Mouse (Mus musculus) MEL (cell line): ENCODE measurements at regions not wholly inside any gene's neighbourhood (a gene's known extent, or its start where the extent isn't known, plus 50 kb on each side); places are given as distances from the start of the nearest gene placed in this dataset.

Source experiments
- BHLHE40 ChIP-seq: IDR thresholded peaks from 2 replicates; pipeline ENCODE4 v1.6.1; 2012; ENCODE audit warnings: low read depth, mild to moderate bottlenecking, inconsistent platforms, low read length, improper control_type of control experiment, borderline replicate concordance
- CTCF ChIP-seq, 3 experiments: IDR thresholded peaks in 2 of 3; conservative IDR thresholded peaks in 1 of 3; 2 replicates each; pipeline ENCODE4 v1.5.1; 2011 to 2012; ENCODE audit warnings: low read length in 3 of 3, low read depth in 2 of 3, mild to moderate bottlenecking in 2 of 3, improper control_type of control experiment in 1 of 3, inconsistent platforms in 1 of 3, mixed read lengths in 1 of 3, moderate library complexity in 1 of 3; ENCODE audit not compliant: control insufficient read depth in 1 of 3, insufficient read depth in 1 of 3, poor library complexity in 1 of 3, severe bottlenecking in 1 of 3
- E2F4 ChIP-seq: IDR thresholded peaks from 2 replicates; pipeline ENCODE4 v1.6.1; 2011; ENCODE audit warnings: low read depth, low read length, improper control_type of control experiment, borderline replicate concordance
- ELF1 ChIP-seq: IDR thresholded peaks from 2 replicates; pipeline ENCODE4 v1.6.1; 2014; ENCODE audit warnings: low read depth, mild to moderate bottlenecking, inconsistent platforms, low read length, improper control_type of control experiment, moderate library complexity
- HCFC1 ChIP-seq: IDR thresholded peaks from 2 replicates; pipeline ENCODE4 v1.6.1; 2012; ENCODE audit warnings: low read depth, mild to moderate bottlenecking, inconsistent platforms, low read length, improper control_type of control experiment, moderate library complexity
- MEF2A ChIP-seq: IDR thresholded peaks from 2 replicates; pipeline ENCODE4 v1.6.1; 2014; ENCODE audit warnings: low read depth, mild to moderate bottlenecking, inconsistent platforms, low read length, improper control_type of control experiment; ENCODE audit not compliant: poor library complexity, insufficient replicate concordance, severe bottlenecking; ENCODE audit errors: extremely low read depth
- SIN3A ChIP-seq: IDR thresholded peaks from 2 replicates; pipeline ENCODE4 v1.6.1; 2012; ENCODE audit warnings: low read length, improper control_type of control experiment, inconsistent platforms
- TBP ChIP-seq: IDR thresholded peaks from 2 replicates; pipeline ENCODE4 v1.8.0; 2011; ENCODE audit warnings: low read depth, low read length, improper control_type of control experiment
- USF1 ChIP-seq: IDR thresholded peaks from 2 replicates; pipeline ENCODE4 v1.6.1; 2014; ENCODE audit warnings: low read depth, mild to moderate bottlenecking, inconsistent platforms, low read length, improper control_type of control experiment, moderate library complexity

DNA sequence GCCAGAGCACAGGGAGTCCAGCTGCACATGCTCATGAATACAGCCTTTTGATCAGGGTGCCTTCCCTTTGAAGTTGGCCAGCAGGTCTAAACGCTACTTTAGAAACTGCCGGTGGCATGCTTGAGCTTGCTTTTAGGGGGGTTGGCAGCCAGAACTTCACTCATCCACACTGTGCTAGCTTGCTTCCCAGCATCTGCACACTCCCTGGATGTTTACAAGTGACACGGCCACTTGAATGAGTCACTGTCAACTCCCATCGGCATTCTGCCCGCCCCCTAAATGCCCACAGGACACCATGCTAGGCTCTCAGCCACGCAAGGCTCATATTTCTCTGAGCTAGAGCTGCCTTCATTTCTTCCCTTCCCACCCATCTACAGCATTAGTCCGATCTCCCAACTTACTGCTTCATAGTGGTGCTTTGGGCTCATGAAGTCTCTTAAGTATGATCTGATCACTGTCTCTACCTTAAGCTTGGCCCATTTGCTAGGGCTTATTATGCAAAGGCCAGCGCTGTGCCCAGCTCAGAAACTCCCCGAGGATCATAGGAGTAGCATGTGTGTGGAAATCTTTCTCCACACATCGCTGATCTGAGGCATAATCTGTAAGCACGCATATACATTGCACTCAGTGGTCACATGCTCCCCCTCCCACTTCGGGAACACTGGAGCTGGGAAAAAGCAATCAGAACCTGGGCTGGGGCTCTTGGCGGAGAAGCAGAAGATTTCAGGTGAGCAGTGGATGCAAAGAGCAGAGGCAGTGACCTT, 112.1 kb upstream of the Stmnd1 start:
- TF ChIP-seq CTCF (IDR thresholded peaks at IDR 0.05 in 2 of 3, conservative IDR thresholded peaks at IDR 0.05 in 1 of 3; ENCODE audit: control insufficient read depth in 1 of 3, insufficient read depth in 1 of 3, low read depth in 2 of 3, low read length in 3 of 3, poor library complexity in 1 of 3, severe bottlenecking in 1 of 3) (no peak), SIN3A (no peak), E2F4 (no peak), ELF1 (no peak), HCFC1 (no peak), TBP (no peak), BHLHE40 (no peak), USF1 (no peak), MEF2A (no peak)
